Mouse (Mus musculus) liver, postnatal 0 days (tissue): ENCODE measurements around the gene Hba-a2.

Experiments used
- CTCF ChIP-seq: sonication (generic); IDR thresholded peaks from 2 replicates; pipeline ENCODE4 v1.5.1; 2016; ENCODE audit warnings: antibody characterized with exemption, low read depth
- EP300 ChIP-seq: IDR thresholded peaks from 2 replicates; pipeline ENCODE4 v1.6.1; 2016; ENCODE audit warnings: antibody characterized with exemption, low read depth, mild to moderate bottlenecking

DNA sequence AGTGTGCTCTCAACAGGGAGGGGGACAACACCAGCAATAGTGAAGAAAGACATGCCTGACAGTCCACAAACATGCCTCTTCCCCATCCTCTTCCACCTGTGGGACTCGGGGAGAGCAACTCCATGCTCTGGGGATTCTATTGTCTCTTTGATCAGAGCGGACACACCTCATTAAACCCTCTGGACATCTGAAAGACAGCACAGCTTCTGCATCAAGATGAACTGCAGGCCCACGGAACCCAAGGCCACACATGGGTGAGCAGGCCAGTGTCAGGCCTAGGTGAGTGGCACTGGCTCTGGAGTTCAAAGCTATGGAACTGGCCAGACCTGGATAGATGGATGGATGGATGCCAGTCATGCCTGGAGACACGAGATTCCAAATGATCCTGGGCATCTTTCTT is 13.2 kb downstream of the Hba-a2 start:
- no peak for TF ChIP-seq EP300
- no peak for TF ChIP-seq CTCF
